Mouse (Mus musculus): Measurements from ENCODE around the gene Kiss1r.

Gene Kiss1r

GRCm38 (mm10) chr10:79959847-79960601 lies 43.3 kb downstream of the Kiss1r start, which contains the start of gene Wdr18:
TSS of gene Wdr18 (plus strand) at chr10:79960152.
- ChIA-PET CTCF (interaction anchor here (0.5 to 3.3 kb wide), 97 partner anchors 9 to 619 kb away, joined by 3 to 48 read pairs (median 4); partner anchors contain the start of genes Med16 (in 3 of the 4), Tmem259 (in 3 of the 4), Arid3a (in 2 of the 4) and Cbarp (in 2 of the 4)), POLR2A (interaction anchor here (0.5 to 3.6 kb wide), 128 partner anchors 9 to 716 kb away, joined by 3 to 84 read pairs (median 4); partner anchors contain the start of genes Med16 (in 3 of the 4), Ptbp1 (in 3 of the 4), Tmem259 (in 3 of the 4) and Arid3a (in 2 of the 4))

GRCm38 (mm10) chr10:79960671-79961294 lies 44.0 kb downstream of the Kiss1r start:
- POLR2A ChIA-PET, result interaction anchor here in 3 of 4 experiments (0.7 to 3.6 kb wide), 59 partner anchors 8 to 715 kb away, joined by 3 to 84 read pairs (median 5); partner anchors contain the start of genes Grin3b (in 2 of the 3), Med16 (in 2 of the 3), Mum1 (in 2 of the 3) and Ptbp1 (in 2 of the 3)
- CTCF ChIA-PET, result interaction anchor here (0.6 to 3.3 kb wide), 43 partner anchors 8 to 584 kb away, joined by 3 to 48 read pairs (median 5); partner anchors contain the start of genes Tmem259 (in 3 of the 4), Cbarp (in 2 of the 4), Arid3a (in 1 of the 4) and Cirbp (in 1 of the 4)

- CTCF ChIA-PET, result no interaction called here
- POLR2A ChIA-PET, result interaction anchor here in 2 of 4 experiments (1.2 to 3.5 kb wide), 3 partner anchors 10 to 16 kb away, joined by 3 to 13 read pairs (median 3); no protein-coding TSS in a partner anchor
These were observed 48.0 kb downstream of the Kiss1r start for GRCm38 (mm10) chr10:79964727-79965126.

GRCm38 (mm10) chr10:79965325-79965724 lies 48.6 kb downstream of the Kiss1r start:
- CTCF ChIA-PET, result no interaction called here
- POLR2A ChIA-PET, result interaction anchor here in 2 of 4 experiments (0.9 to 3.5 kb wide), 5 partner anchors 9 to 20 kb away, joined by 3 to 13 read pairs (median 4); no protein-coding TSS in a partner anchor

GRCm38 (mm10) chr10:79966886-79967400 lies 50.2 kb downstream of the Kiss1r start:
- ChIA-PET CTCF (interaction anchor here in 1 of 4 experiments (1.0 kb wide), 1 partner anchor 20 kb away, joined by 4 read pairs; no protein-coding TSS in a partner anchor), POLR2A (interaction anchor here in 3 of 4 experiments (0.7 to 3.5 kb wide), 6 partner anchors 8 to 179 kb away, joined by 3 to 13 read pairs (median 3); no protein-coding TSS in a partner anchor)

- ChIA-PET CTCF (interaction anchor here in 1 of 4 experiments (1.0 to 1.2 kb wide), 3 partner anchors 9 to 133 kb away, joined by 3 to 4 read pairs (median 3); partner anchors contain the start of gene Wdr18), POLR2A (interaction anchor here in 3 of 4 experiments (0.8 to 1.6 kb wide), 8 partner anchors 8 to 200 kb away, joined by 3 to 11 read pairs (median 4); partner anchors contain the start of genes Cnn2 (in 1 of the 3) and Wdr18 (in 1 of the 3))
These were observed 51.4 kb downstream of the Kiss1r start for GRCm38 (mm10) chr10:79968181-79968580.

- POLR2A ChIA-PET, result interaction anchor here in 3 of 4 experiments (0.6 to 1.6 kb wide), 19 partner anchors 9 to 817 kb away, joined by 3 to 11 read pairs (median 4); partner anchors contain the start of genes Wdr18 (in 3 of the 3), Cnn2 (in 1 of the 3) and Rps15 (in 1 of the 3)
- CTCF ChIA-PET, result interaction anchor here in 3 of 4 experiments (0.6 to 1.2 kb wide), 3 partner anchors 9 to 273 kb away, joined by 3 to 7 read pairs (median 3); partner anchors contain the start of gene Wdr18 (in 2 of the 3)
These were observed 52.4 kb downstream of the Kiss1r start for GRCm38 (mm10) chr10:79969124-79969568.

- POLR2A ChIA-PET, result interaction anchor here (0.6 to 2.5 kb wide), 35 partner anchors 9 to 329 kb away, joined by 3 to 24 read pairs (median 3); partner anchors contain the start of genes Tmem259 (in 2 of the 4), Wdr18 (in 2 of the 4), Cdc34 (in 1 of the 4) and Med16 (in 1 of the 4)
- CTCF ChIA-PET, result interaction anchor here (0.5 to 2.9 kb wide), 11 partner anchors 11 to 399 kb away, joined by 3 to 14 read pairs (median 3); partner anchors contain the start of genes Tmem259 (in 2 of the 4), Palm (in 1 of the 4), Stk11 (in 1 of the 4) and Wdr18 (in 1 of the 4)
These were observed 53.8 kb downstream of the Kiss1r start, which contains the start of gene Grin3b for GRCm38 (mm10) chr10:79970415-79971182. TSS of gene Grin3b (plus strand) at chr10:79970715.

GRCm38 (mm10) chr10:79971183-79971497 lies 54.4 kb downstream of the Kiss1r start:
- ChIA-PET POLR2A (interaction anchor here (0.6 to 2.5 kb wide), 33 partner anchors 8 to 328 kb away, joined by 3 to 24 read pairs (median 3); partner anchors contain the start of genes Tmem259 (in 2 of the 4), Wdr18 (in 2 of the 4), Cdc34 (in 1 of the 4) and Med16 (in 1 of the 4)), CTCF (interaction anchor here (0.5 to 2.9 kb wide), 11 partner anchors 12 to 705 kb away, joined by 3 to 14 read pairs (median 3); partner anchors contain the start of genes Tmem259 (in 2 of the 4), Palm (in 1 of the 4), Stk11 (in 1 of the 4) and Wdr18 (in 1 of the 4))
